Mouse (Mus musculus) stomach, postnatal 0 days (tissue): ENCODE results near the gene Amph. TPM values are rescaled to one million over a fixed set of nuclear protein-coding genes. Genes with fewer than 3 reads are reported as not detected.
A peak's percentile ranks its signal among the peaks of the same experiment; 100 is the strongest.

Source experiments
- ATAC-seq: fragments of 200-750 bp; cut with Nextera tagmentation; 2 replicates; pipeline ENCODE4 v1.8.0; 2017; ENCODE audit not compliant: low FRiP score, low TSS enrichment
- DNase-seq: peaks from one replicate; pipeline ENCODE4 v3.0.0-alpha.2; 2016; ENCODE audit warnings: low spot score
- H3K27ac ChIP-seq: fragments of 300-500 bp; sonication (generic); replicated peaks from 2 replicates; pipeline ENCODE4 v1.5.1; 2014; ENCODE audit warnings: mild to moderate bottlenecking, control low read depth
- H3K27me3 ChIP-seq: fragments of 300-500 bp; sonication (generic); 2 replicates; pipeline ENCODE4 v1.6.1; 2014; ENCODE audit warnings: low read length; ENCODE audit not compliant: control insufficient read depth, insufficient read depth
- H3K36me3 ChIP-seq: fragments of 300-500 bp; sonication (generic); 2 replicates; pipeline ENCODE4 v1.6.1; 2014; ENCODE audit warnings: low read length, mixed read lengths; ENCODE audit not compliant: control insufficient read depth, insufficient read depth
- H3K4me1 ChIP-seq: fragments of 300-500 bp; sonication (generic); replicated peaks from 2 replicates; pipeline ENCODE4 v1.6.1; 2014; ENCODE audit warnings: antibody characterized with exemption; ENCODE audit not compliant: control insufficient read depth, insufficient read depth
- H3K4me2 ChIP-seq: fragments of 300-500 bp; sonication (generic); replicated peaks from 2 replicates; pipeline ENCODE4 v1.6.1; 2014; ENCODE audit warnings: low read depth, mild to moderate bottlenecking, control low read depth, moderate library complexity
- H3K4me3 ChIP-seq: fragments of 300-500 bp; sonication (generic); 2 replicates; pipeline ENCODE4 v1.5.1; 2014; ENCODE audit warnings: low read depth, low read length, control low read depth
- H3K9ac ChIP-seq: fragments of 300-500 bp; sonication (generic); 2 replicates; pipeline ENCODE4 v1.6.1; 2014; ENCODE audit warnings: mild to moderate bottlenecking, low read length, control low read depth, mixed read lengths
- H3K9me3 ChIP-seq: fragments of 300-500 bp; sonication (generic); 2 replicates; pipeline ENCODE4 v1.6.1; 2016; ENCODE audit warnings: low read length; ENCODE audit not compliant: control insufficient read depth
- CTCF ChIP-seq: IDR thresholded peaks from 2 replicates; pipeline ENCODE4 v1.5.1; 2016; ENCODE audit warnings: antibody characterized with exemption, low read depth, mild to moderate bottlenecking, moderate library complexity
- EP300 ChIP-seq: optimal IDR thresholded peaks from 2 replicates; pipeline ENCODE3; 2016; ENCODE audit warnings: antibody characterized with exemption
- WGBS: fragments of 180-500 bp; shearing (Covaris S2); extraction: QIAGEN DNeasy Blood & Tissue Kit; methylation state at CpG from one replicate; pipeline ENCODE4 v1.1.7; 2014; 5-methylcytosine and 5-hydroxymethylcytosine counted together
- polyA plus RNA-seq: library from polyadenylated mRNA; unstranded; fragments of >200 nt; fragmentation: Nextera tagmentation; extraction: Ambion mirVana; gene quantifications from 2 replicates; pipeline ENCODE4 v1.2.1, GENCODE M21; 2015

Amph gene
- polyA plus RNA-seq, 1 experiment from 2014 or later, result 1.4 TPM

- H3K27ac ChIP-seq, result no peak overlapping the region
- no peaks in the 10 kb centered on the region for H3K36me3 ChIP-seq
- H3K4me3 ChIP-seq, result no peak overlapping the region
- DNase-seq, result no peak
- H3K4me2 ChIP-seq, result no peak overlapping the region
- no peaks in the 10 kb centered on the region for H3K27me3 ChIP-seq
- 91% methylated on average over 2 of the region's 2 CpGs for WGBS
- no peak for ATAC-seq
- no peak overlapping the region for H3K9ac ChIP-seq
- H3K4me1 ChIP-seq, result no peaks in the 10 kb centered on the region
- TF ChIP-seq EP300 (no peak), CTCF (no peak)
- H3K9me3 ChIP-seq, result no peaks in the 10 kb centered on the region
Measured at GRCm38 (mm10) chr13:19138550-19138949, 190.5 kb downstream of the Amph start.

DNA sequence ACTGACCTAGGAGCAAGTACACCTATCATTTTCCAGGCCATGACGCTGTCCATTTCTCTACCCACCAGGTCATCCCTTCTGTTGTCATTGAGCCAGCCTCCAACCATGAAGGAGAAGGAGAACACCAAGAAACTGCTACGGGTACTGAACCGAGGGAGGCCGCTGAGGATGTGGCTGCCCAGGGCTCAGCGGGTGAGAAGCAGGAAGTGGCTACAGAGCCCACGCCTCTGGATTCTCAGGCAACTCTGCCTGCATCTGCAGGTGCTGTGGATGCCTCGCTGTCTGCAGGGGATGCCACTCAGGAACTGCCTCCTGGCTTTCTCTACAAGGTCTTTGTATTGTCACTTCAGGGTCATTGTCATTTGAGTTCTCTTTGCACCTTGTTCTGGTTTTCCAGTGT lies 191.1 kb downstream of the Amph start:
- Histone ChIP-seq H3K36me3 (no peaks in the 10 kb centered on the region), H3K9me3 (no peaks in the 10 kb centered on the region), H3K9ac (no peak overlapping the region), H3K27ac (no peak overlapping the region), H3K4me1 (no peaks in the 10 kb centered on the region), H3K4me3 (no peak overlapping the region), H3K4me2 (no peak overlapping the region), H3K27me3 (no peaks in the 10 kb centered on the region)
- DNase-seq (no peak), ATAC-seq (no peak)
- TF ChIP-seq CTCF, result no peak
- no peak for TF ChIP-seq EP300
- 87% methylated on average over 7 of the region's 7 CpGs for WGBS

GRCm38 (mm10) chr13:19139771-19140170 lies 191.8 kb downstream of the Amph start:
- Histone ChIP-seq H3K4me1 (no peaks in the 10 kb centered on the region), H3K9ac (no peak overlapping the region), H3K27me3 (no peaks in the 10 kb centered on the region), H3K4me3 (no peak overlapping the region), H3K9me3 (no peaks in the 10 kb centered on the region), H3K36me3 (no peaks in the 10 kb centered on the region), H3K27ac (no peak overlapping the region), H3K4me2 (no peak overlapping the region)
- TF ChIP-seq CTCF, result no peak
- TF ChIP-seq EP300, result no peak
- DNase-seq (no peak), ATAC-seq (0 out of 2 replicates have a peak, but pooled peaks have one; percentile 32)
- 74% methylated on average over 1 of the region's 1 CpGs for WGBS

DNA sequence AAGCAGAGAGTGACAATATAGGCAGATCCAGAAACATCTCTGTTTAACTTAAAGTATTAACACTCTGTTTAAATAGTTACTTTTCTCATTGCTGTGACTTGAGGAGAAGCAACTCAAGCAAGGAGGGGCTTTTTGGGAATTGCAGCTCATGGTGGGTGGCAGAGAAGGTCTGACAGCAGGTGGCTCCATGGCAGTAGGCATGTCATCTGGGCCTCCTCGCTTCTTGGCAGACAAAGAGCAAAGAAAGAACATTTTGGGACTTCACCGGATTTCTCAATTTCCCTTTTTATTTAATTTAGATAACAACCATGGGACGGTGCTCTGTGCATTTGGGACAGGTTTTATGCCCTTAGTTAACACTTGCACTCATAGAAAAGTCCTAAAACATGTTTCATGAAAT lies 195.8 kb downstream of the Amph start:
- no peak for ATAC-seq
- Histone ChIP-seq H3K36me3 (no peaks in the 10 kb centered on the region), H3K27ac (no peak overlapping the region), H3K9ac (no peak overlapping the region), H3K4me2 (no peak overlapping the region), H3K4me3 (no peak overlapping the region), H3K9me3 (no peaks in the 10 kb centered on the region), H3K4me1 (no peaks in the 10 kb centered on the region), H3K27me3 (no peaks in the 10 kb centered on the region)
- 71% methylated on average over 3 of the region's 3 CpGs for WGBS
- TF ChIP-seq EP300 (no peak), CTCF (no peak)
- no peak for DNase-seq

GRCm38 (mm10) chr13:19147468-19147867 lies 199.5 kb downstream of the Amph start:
- WGBS, result 70% methylated on average over 3 of the region's 3 CpGs
- Histone ChIP-seq H3K36me3 (no peaks in the 10 kb centered on the region), H3K9ac (no peak overlapping the region), H3K4me2 (no peak overlapping the region), H3K4me3 (no peak overlapping the region), H3K9me3 (no peaks in the 10 kb centered on the region), H3K27ac (no peak overlapping the region), H3K27me3 (no peaks in the 10 kb centered on the region), H3K4me1 (no peaks in the 10 kb centered on the region)
- no peak for TF ChIP-seq CTCF
- TF ChIP-seq EP300, result no peak
- ATAC-seq (no peak), DNase-seq (no peak)

- no peaks in the 10 kb centered on the region for H3K27me3 ChIP-seq
- no peak overlapping the region for H3K9ac ChIP-seq
- ATAC-seq, result no peak
- no peak overlapping the region for H3K4me2 ChIP-seq
- H3K4me3 ChIP-seq, result no peak overlapping the region
- no peaks in the 10 kb centered on the region for H3K9me3 ChIP-seq
- H3K36me3 ChIP-seq, result no peaks in the 10 kb centered on the region
- no peak for DNase-seq
- no peak overlapping the region for H3K27ac ChIP-seq
- TF ChIP-seq EP300 (no peak), CTCF (no peak)
- WGBS, result 85% methylated on average over 8 of the region's 8 CpGs
- no peaks in the 10 kb centered on the region for H3K4me1 ChIP-seq
Measured at GRCm38 (mm10) chr13:19149574-19149973, 201.6 kb downstream of the Amph start.
